Mouse (Mus musculus): ENCODE results near the gene Bdnf. TPM values are rescaled to one million over a fixed set of nuclear protein-coding genes. Genes with fewer than 3 reads are reported as not detected.

Gene Bdnf
- polyA plus RNA-seq (2012; rRNA removed), result 0.06 and 0.11 TPM in 2 replicates

DNA sequence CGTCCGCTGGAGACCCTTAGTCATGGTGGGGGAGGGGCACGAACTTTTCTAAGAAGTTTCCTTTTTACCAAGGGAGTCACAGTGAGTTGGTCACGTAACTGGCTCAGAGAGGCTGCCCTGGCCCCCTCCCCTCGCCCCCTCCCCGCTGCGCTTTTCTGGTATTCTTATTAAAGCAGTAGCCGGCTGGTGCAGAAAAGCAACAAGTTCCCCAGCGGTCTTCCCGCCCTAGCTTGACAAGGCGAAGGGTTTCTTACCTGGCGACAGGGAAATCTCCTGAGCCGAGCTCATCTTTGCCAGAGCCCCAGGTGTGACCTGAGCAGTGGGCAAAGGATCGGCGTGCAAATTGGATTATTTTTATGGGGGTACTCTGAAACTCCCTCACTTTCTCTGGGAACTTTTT, at the start of gene Bdnf:
Bdnf (plus strand) TSS at position 169 of the 400 bp plus-strand sequence.

Other genes starting within 250 kb of the Bdnf start
- gene Lin7c, start 216.2 kb downstream of the Bdnf start, polyA plus RNA-seq (2012; rRNA removed), result 8.3 and 9.4 TPM in 2 replicates
- 5.4 and 5.6 TPM in 2 replicates for gene Lgr4, start 242.9 kb downstream of the Bdnf start, polyA plus RNA-seq (2012; rRNA removed)